Mouse (Mus musculus) midbrain, embryonic 16.5 days (tissue): ENCODE data around the gene 6820408C15Rik. TPM values are rescaled to one million over a fixed set of nuclear protein-coding genes. Genes with fewer than 3 reads are reported as not detected.

ENCODE experiments used
- ATAC-seq: fragments of 200-750 bp; cut with Nextera tagmentation; 2 replicates; pipeline ENCODE4 v1.8.0; 2017; ENCODE audit warnings: moderate TSS enrichment
- H3K27ac ChIP-seq: fragments of 300-500 bp; sonication (generic); 2 replicates; pipeline ENCODE4 v1.5.1; 2014; ENCODE audit warnings: mild to moderate bottlenecking, low read length, mixed read lengths
- H3K27me3 ChIP-seq: fragments of 300-500 bp; sonication (generic); 2 replicates; pipeline ENCODE4 v1.6.1; 2014; ENCODE audit warnings: low read depth, low read length, mixed read lengths; ENCODE audit not compliant: control insufficient read depth, insufficient read depth
- H3K36me3 ChIP-seq: fragments of 300-500 bp; sonication (generic); 2 replicates; pipeline ENCODE4 v1.6.1; 2014; ENCODE audit warnings: mild to moderate bottlenecking, low read length, moderate library complexity, mixed read lengths; ENCODE audit not compliant: control insufficient read depth, insufficient read depth
- H3K4me1 ChIP-seq: fragments of 300-500 bp; sonication (generic); 2 replicates; pipeline ENCODE4 v1.6.1; 2014; ENCODE audit warnings: mild to moderate bottlenecking, low read length, mixed read lengths; ENCODE audit not compliant: control insufficient read depth, insufficient read depth
- H3K4me2 ChIP-seq: fragments of 300-500 bp; sonication (generic); 2 replicates; pipeline ENCODE4 v1.6.1; 2014; ENCODE audit warnings: mild to moderate bottlenecking, low read length, mixed read lengths
- H3K4me3 ChIP-seq: fragments of 300-500 bp; sonication (generic); 2 replicates; pipeline ENCODE4 v1.5.1; 2014; ENCODE audit warnings: low read depth, mild to moderate bottlenecking, low read length, moderate library complexity, mixed read lengths
- H3K9ac ChIP-seq: fragments of 300-500 bp; sonication (generic); 2 replicates; pipeline ENCODE4 v1.6.1; 2014; ENCODE audit warnings: low read depth, low read length, mixed read lengths
- H3K9me3 ChIP-seq: fragments of 300-500 bp; sonication (generic); replicated peaks from 2 replicates; pipeline ENCODE4 v1.6.1; 2014; ENCODE audit warnings: mild to moderate bottlenecking, low read length, mixed read lengths; ENCODE audit not compliant: control insufficient read depth, poor library complexity, severe bottlenecking
- WGBS: fragments of 180-500 bp; shearing (Covaris S2); extraction: QIAGEN DNeasy Blood & Tissue Kit; methylation state at CpG from one replicate; pipeline ENCODE4 v1.1.7; 2014; 5-methylcytosine and 5-hydroxymethylcytosine counted together
- polyA plus RNA-seq: library from polyadenylated mRNA; unstranded; fragments of >200 nt; fragmentation: Nextera tagmentation; extraction: Ambion mirVana; gene quantifications from 2 replicates; pipeline ENCODE4 v1.2.1, GENCODE M21; 2015

Gene 6820408C15Rik
- polyA plus RNA-seq, 1 experiment from 2014 or later = 1.8 TPM

DNA sequence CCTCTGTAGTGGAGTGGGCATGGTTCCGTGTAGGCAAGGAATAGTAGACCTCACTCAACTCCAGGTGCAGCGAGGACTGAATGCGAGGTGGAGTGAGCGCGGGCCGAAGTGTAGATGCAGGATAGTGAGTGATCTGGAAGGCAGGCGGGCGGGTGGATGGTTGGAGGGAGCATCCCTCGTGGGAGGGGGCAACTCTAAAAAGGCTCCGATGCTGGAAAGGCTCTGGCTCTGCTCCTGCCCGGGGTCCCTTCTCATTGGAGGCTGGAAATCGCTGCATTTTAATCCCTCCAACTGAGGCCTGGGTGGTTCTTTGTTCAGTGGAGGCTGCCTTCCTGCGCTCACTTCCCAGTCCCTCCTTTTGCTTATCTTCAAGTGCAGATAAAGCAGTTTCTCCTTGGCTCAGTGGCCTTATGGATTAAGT, 16.3 kb upstream of the 6820408C15Rik start:
- Histone ChIP-seq H3K4me3 (peak overlapping the region; percentile 90), H3K4me2 (peak overlapping the region; percentile 76), H3K4me1 (peaks cover 27% of the 10 kb centered on the region), H3K9me3 (no peaks in the 10 kb centered on the region), H3K27ac (peak overlapping the region; percentile 100), H3K36me3 (no peaks in the 10 kb centered on the region), H3K9ac (peak overlapping the region; percentile 91), H3K27me3 (no peaks in the 10 kb centered on the region)
- no peak; the same call in 1 of the 2 replicates for ATAC-seq
- 0% methylated on average over 13 of the region's 13 CpGs for WGBS

DNA sequence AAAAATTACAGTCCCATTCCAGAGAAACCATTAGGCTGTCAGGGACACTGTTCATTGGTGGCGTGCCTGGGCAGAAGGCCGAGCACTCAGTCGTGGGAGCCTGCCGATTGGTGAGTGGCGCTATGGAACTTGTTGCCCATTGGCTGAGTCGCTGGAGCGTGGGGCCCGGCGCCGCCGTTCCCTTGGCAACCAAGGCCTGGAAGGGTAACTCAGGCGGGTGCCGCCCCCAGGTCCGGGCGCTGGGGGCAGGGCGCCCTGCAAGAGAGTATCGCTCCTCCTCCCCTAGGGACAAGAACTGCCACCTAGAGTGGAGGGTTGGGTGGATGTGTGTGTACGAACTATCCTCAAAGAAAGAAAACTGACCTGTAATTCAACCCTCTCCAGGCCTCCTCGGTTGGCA, 9.3 kb upstream of the 6820408C15Rik start:
- Histone ChIP-seq H3K36me3 (no peaks in the 10 kb centered on the region), H3K4me2 (peak overlapping the region; percentile 60), H3K4me1 (peaks cover 24% of the 10 kb centered on the region), H3K27me3 (no peaks in the 10 kb centered on the region), H3K9ac (peak overlapping the region; percentile 37; the same call in 1 of the 2 replicates), H3K27ac (peak overlapping the region; percentile 73), H3K9me3 (no peaks in the 10 kb centered on the region), H3K4me3 (peak overlapping the region; percentile 37)
- ATAC-seq = peak; percentile 97
- WGBS = under 1% methylated on average over 19 of the region's 19 CpGs

DNA sequence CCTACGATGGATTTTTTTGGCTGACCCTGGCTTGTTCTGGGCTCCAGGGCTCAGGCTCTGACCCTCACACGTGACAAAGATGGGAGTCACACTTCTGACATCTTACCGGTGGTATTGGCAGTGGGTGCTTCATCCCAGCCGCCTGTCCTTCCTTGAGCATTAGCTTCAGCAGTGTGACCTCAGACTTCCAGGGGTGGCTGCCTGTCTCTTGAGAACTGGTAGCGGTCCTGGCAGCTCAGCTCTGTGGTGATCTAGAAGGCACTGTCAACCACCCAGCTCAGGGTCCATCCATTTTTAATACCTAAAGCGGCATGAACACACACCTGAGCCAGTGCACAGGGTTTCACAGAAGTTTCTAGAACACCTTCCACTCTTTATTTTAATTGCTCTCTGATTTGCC, 5.6 kb upstream of the 6820408C15Rik start:
- no peak for ATAC-seq
- Histone ChIP-seq H3K36me3 (no peaks in the 10 kb centered on the region), H3K9me3 (no peaks in the 10 kb centered on the region), H3K27ac (no peak overlapping the region), H3K4me2 (no peak overlapping the region), H3K4me1 (peaks cover 44% of the 10 kb centered on the region), H3K27me3 (no peaks in the 10 kb centered on the region), H3K9ac (no peak overlapping the region), H3K4me3 (no peak overlapping the region)
- 79% methylated on average over 6 of the region's 6 CpGs for WGBS

DNA sequence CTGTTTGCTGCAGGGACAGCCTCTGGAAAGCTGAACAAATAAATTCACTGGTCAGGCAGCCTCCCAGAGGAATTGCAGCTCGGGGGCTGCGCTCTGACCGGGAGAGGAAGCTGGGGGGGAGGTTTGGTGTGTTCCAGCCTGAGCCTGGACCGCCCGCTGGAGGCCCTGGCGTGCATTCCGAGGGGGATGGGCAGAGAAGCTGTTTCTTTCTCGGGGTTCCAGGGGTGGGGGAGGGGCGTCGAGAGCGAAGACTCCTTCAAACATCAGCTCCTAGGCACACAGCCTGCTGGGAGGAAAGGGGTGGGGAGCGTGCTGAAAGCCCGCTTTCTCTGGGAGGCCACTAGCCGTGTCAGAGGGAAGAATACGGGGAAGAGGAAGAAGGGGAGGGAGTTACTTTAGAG, 4.4 kb upstream of the 6820408C15Rik start:
- H3K4me3 ChIP-seq = peak overlapping the region; percentile 1; the same call in 1 of the 2 replicates
- peak; percentile 29 for ATAC-seq
- no peaks in the 10 kb centered on the region for H3K9me3 ChIP-seq
- no peaks in the 10 kb centered on the region for H3K36me3 ChIP-seq
- H3K9ac ChIP-seq = peak overlapping the region; percentile 47
- WGBS = under 1% methylated on average over 15 of the region's 15 CpGs
- H3K4me1 ChIP-seq = peaks cover 43% of the 10 kb centered on the region
- peak overlapping the region; percentile 77 for H3K27ac ChIP-seq
- peak overlapping the region; percentile 44 for H3K4me2 ChIP-seq
- no peaks in the 10 kb centered on the region for H3K27me3 ChIP-seq

DNA sequence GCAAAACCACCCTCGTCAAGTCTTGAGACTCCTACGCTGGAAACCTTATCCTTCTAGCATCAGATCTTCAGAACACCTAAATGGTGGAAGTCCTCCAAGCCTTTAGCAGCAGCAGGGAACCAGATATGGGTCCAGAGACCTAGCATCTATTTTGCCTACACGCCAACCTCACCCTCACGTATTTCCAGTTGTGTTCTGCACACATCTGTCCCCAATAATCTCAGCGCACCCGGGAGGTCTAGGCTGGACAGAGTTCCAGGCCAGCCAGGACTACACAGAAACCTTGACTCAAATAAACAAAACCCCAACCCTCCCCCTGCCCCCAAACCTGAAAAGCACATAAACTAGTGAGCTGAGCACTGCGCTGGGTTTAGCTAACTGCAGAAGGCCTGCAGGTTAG, 3.9 kb upstream of the 6820408C15Rik start:
- peak overlapping the region; percentile 1; the same call in 1 of the 2 replicates for H3K4me3 ChIP-seq
- no peak for ATAC-seq
- H3K9ac ChIP-seq = peak overlapping the region; percentile 47; the same call in 1 of the 2 replicates
- peak overlapping the region; percentile 77 for H3K27ac ChIP-seq
- peaks cover 40% of the 10 kb centered on the region for H3K4me1 ChIP-seq
- 7% methylated on average over 7 of the region's 7 CpGs for WGBS
- H3K27me3 ChIP-seq = no peaks in the 10 kb centered on the region
- peak overlapping the region; percentile 44 for H3K4me2 ChIP-seq
- H3K9me3 ChIP-seq = no peaks in the 10 kb centered on the region
- H3K36me3 ChIP-seq = no peaks in the 10 kb centered on the region

DNA sequence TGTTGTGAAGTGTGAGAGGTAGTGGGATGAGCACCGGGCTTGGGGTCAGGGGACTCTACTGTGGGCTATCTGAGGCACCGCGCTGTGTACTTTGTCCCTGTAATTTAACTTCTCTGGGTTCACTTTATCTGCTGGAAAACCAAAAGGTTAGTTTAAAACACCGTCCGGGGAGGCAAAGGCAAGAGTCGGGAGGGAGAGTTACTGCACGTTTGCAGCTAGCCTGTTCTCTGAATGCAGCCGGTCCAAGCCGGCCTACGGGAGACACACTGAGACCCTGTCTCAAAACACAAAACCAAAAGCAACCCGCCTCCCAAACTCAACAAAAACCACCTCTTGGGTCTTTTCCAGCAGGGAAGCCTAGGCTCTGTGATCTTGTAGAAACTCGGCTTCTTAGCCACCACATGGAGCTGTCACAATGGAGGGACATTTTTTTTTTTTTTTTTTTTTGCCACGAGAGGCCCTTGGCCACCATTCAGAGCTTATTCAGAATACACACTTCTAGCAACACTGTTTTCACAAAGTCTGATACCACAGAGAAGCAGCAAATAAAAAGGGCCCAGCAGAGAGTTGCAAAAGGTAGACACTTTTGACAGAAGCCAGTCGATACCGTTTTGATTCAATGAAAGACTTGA, 2.7 kb upstream of the 6820408C15Rik start:
- WGBS = 3% methylated on average over 15 of the region's 15 CpGs
- Histone ChIP-seq H3K27me3 (no peaks in the 10 kb centered on the region), H3K9me3 (no peaks in the 10 kb centered on the region), H3K4me1 (peaks cover 38% of the 10 kb centered on the region), H3K4me2 (peak overlapping the region; percentile 88), H3K4me3 (peak overlapping the region; percentile 72), H3K36me3 (no peaks in the 10 kb centered on the region), H3K9ac (peak overlapping the region; percentile 80), H3K27ac (peak overlapping the region; percentile 66)
- ATAC-seq = no peak

DNA sequence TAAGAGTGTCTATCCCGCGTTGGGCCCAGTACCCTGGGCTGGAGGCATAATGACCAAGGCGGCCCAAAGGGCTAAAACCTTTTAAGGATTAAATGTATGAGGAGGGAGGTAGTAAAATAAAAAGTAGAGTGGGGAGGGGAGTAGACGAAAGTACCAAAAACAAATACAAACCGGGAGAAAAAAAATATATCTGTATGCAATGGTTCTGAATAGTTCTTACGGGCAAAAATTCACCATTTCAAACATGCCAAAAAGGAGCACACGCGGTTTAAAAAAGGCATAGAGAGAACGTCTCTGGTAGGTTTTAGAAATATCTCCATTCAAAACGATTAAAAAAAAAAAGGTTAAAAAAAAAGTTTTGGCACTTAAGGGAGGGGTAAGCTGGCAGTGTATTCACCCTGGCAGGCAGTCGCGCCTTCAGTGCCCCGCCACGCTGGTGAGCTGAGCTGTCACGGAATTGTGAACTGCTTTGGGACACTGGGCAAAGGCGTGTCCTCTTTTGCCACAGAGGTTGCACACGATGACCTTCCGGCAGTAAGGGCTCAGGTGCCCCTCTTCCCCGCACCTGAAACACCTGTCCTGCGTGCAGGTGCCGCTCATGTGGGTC, 2.1 kb upstream of the 6820408C15Rik start:
- no peak for ATAC-seq
- Histone ChIP-seq H3K27me3 (no peaks in the 10 kb centered on the region), H3K4me3 (peak overlapping the region; percentile 72), H3K27ac (peak overlapping the region; percentile 94), H3K4me2 (peak overlapping the region; percentile 88), H3K9ac (peak overlapping the region; percentile 80), H3K4me1 (peaks cover 38% of the 10 kb centered on the region), H3K36me3 (no peaks in the 10 kb centered on the region), H3K9me3 (no peaks in the 10 kb centered on the region)
- WGBS = 1% methylated on average over 21 of the region's 21 CpGs

DNA sequence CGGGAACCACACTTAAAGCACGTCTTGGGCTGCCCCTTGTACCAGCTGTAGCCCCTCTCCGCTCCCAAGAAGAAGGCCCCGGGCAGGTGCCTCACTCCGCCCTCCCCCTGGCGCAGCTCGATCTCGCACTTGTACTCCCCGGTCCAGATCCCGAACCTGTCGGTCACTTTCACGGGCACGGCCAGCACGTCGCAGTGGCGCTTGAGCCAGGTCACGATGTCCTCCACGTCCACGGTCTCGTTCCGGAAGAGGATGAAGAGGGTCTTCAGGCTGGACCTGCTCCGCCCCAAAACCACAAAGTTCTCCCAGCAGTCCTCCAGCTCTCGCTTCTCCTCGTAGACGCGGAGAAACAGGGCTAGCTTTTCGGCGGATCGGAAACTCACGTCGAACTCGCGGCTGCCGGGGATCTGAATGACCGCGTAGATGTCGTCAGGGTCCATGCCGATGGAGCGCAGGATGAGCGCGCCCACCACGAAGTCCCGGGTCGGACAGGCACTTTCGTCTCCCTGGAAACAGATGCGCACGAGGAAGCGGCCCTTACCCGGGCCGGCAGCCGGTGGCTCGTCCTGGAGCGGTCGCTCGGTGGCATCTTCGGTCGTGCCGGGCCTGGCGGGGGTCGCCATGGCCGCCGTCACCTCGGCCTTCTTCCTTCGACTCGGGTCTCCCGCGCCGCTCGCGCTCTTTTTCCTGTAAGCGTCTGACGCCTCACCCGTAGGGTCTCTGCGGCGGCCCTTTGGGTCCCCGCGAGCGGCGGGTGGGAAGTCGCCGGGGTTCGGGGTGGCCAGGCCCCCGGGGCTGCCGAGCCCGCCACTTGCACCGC, 1.4 kb upstream of the 6820408C15Rik start:
- WGBS = under 1% methylated on average over 86 of the region's 86 CpGs
- H3K27ac ChIP-seq = peak overlapping the region; percentile 94
- H3K4me2 ChIP-seq = peak overlapping the region; percentile 88
- no peaks in the 10 kb centered on the region for H3K27me3 ChIP-seq
- ATAC-seq = peak; percentile 37
- H3K36me3 ChIP-seq = no peaks in the 10 kb centered on the region
- H3K9me3 ChIP-seq = no peaks in the 10 kb centered on the region
- H3K4me1 ChIP-seq = peaks cover 38% of the 10 kb centered on the region
- H3K4me3 ChIP-seq = peak overlapping the region; percentile 72
- H3K9ac ChIP-seq = peak overlapping the region; percentile 80
